Mouse (Mus musculus): Measurements from ENCODE around the gene Dzip1.

- no peak for TF ChIP-seq POLR2A (IDR thresholded peaks at IDR 0.05; ENCODE audit: low read depth, low read length)
- no peak for TF ChIP-seq EP300 (IDR thresholded peaks at IDR 0.05; ENCODE audit: low read length)
- no peak for TF ChIP-seq CTCF (conservative IDR thresholded peaks at IDR 0.05 in 1 of 2, IDR thresholded peaks at IDR 0.05 in 1 of 2; ENCODE audit: low read depth in 2 of 2, low read length in 2 of 2)
- no peak for TF ChIP-seq MAZ (IDR thresholded peaks at IDR 0.05; ENCODE audit: low read depth, low read length)
Observed at GRCm38 (mm10) chr14:118848171-118848570, 77.1 kb downstream of the Dzip1 start.

Measured in CH12.LX (cell line).